Mouse (Mus musculus) thymus, adult 2 months (tissue): ENCODE measurements around the gene Ccdc136.

Experiments used
- CTCF ChIP-seq: fragments of 200-500 bp; IDR thresholded peaks from 2 replicates; pipeline ENCODE4 v1.5.1; 2012; ENCODE audit warnings: mild to moderate bottlenecking, control low read depth, low read length, moderate library complexity, borderline replicate concordance; ENCODE audit not compliant: control insufficient read depth, poor library complexity, insufficient read depth; ENCODE audit errors: extremely low read depth
- POLR2A ChIP-seq: fragments of 200-500 bp; IDR thresholded peaks from 2 replicates; pipeline ENCODE4 v1.6.1; 2012; ENCODE audit warnings: mild to moderate bottlenecking, low read length, control low read depth, moderate library complexity; ENCODE audit not compliant: control insufficient read depth, poor library complexity, insufficient read depth; ENCODE audit errors: extremely low read depth

- TF ChIP-seq CTCF = no peak
- TF ChIP-seq POLR2A = no peak
These were observed 36.5 kb downstream of the Ccdc136 start for GRCm38 (mm10) chr6:29432676-29433037.
